ENCODE assay signal across 8 mouse cellular contexts in genomic region chrX:7648671-7649304, GRCm38 (mm10). TPM values are rescaled to one million over a fixed set of nuclear protein-coding genes. Genes with fewer than 3 reads are reported as not detected.
A peak's percentile ranks its signal among the peaks of the same experiment; 100 is the strongest.
DNase-seq lines count a peak whose midpoint lies in the region; ATAC-seq and TF ChIP-seq lines count a peak whose summit lies in the region.

No protein-coding gene starts in this region.

- peak; percentile 69 for TF ChIP-seq EP300 in stomach, postnatal 0 days (optimal IDR thresholded peaks at IDR 0.05)

- no peaks in the 10 kb centered on the region for H3K9me3 ChIP-seq in erythroblast, embryonic 14.5 days (ENCODE audit: control insufficient read depth, low read length)
- no peaks in the 10 kb centered on the region for H3K9me3 ChIP-seq in heart, embryonic 12.5 days (replicated peaks)
- H3K9me3 ChIP-seq in kidney, embryonic 16.5 days (ENCODE audit: low read length) = no peaks in the 10 kb centered on the region
- no peaks in the 10 kb centered on the region for H3K9me3 ChIP-seq in liver, embryonic 15.5 days (replicated peaks)
- no peaks in the 10 kb centered on the region for H3K9me3 ChIP-seq in neural tube, embryonic 11.5 days (ENCODE audit: control insufficient read depth, low read length)
- no peaks in the 10 kb centered on the region for H3K9me3 ChIP-seq in stomach, postnatal 0 days (ENCODE audit: control insufficient read depth, low read length)

- ATAC-seq in heart, embryonic 12.5 days (ENCODE audit: insufficient number of reproducible peaks, low FRiP score) = peak; percentile 97
- peak; percentile 98 for ATAC-seq in kidney, embryonic 16.5 days (ENCODE audit: low FRiP score, low TSS enrichment)
- ATAC-seq in liver, embryonic 15.5 days (ENCODE audit: insufficient read depth) = peak; percentile 98
- peak; percentile 96 for ATAC-seq in neural tube, embryonic 11.5 days (ENCODE audit: insufficient read depth, low FRiP score, low TSS enrichment)
- ATAC-seq in stomach, postnatal 0 days (ENCODE audit: low FRiP score, low TSS enrichment) = peak; percentile 97

- peak; percentile 92 for DNase-seq in CD4-positive, CD25-positive, alpha-beta regulatory T cell, adult 2 months (ENCODE audit: low read depth, low spot score)
- DNase-seq in brain, adult 2 months (ENCODE audit: low read depth, low spot score) = peak; percentile 92
- DNase-seq in neural tube, embryonic 11.5 days (ENCODE audit: low spot score) = peak; percentile 79
- peak; percentile 82 for DNase-seq in stomach, postnatal 0 days (ENCODE audit: low spot score)

- TF ChIP-seq CTCF in stomach, postnatal 0 days (IDR thresholded peaks at IDR 0.05; ENCODE audit: low read depth) = peak; percentile 57

- peaks cover 5% of the 10 kb centered on the region; the same call in 1 of the 2 replicates for H3K27me3 ChIP-seq in erythroblast, embryonic 14.5 days (ENCODE audit: control insufficient read depth)
- no peaks in the 10 kb centered on the region for H3K27me3 ChIP-seq in heart, embryonic 12.5 days (replicated peaks)
- H3K27me3 ChIP-seq in kidney, embryonic 16.5 days (ENCODE audit: insufficient read depth, low read length) = no peaks in the 10 kb centered on the region
- peaks cover 8% of the 10 kb centered on the region; the same call in 1 of the 2 replicates for H3K27me3 ChIP-seq in liver, embryonic 15.5 days
- H3K27me3 ChIP-seq in neural tube, embryonic 11.5 days (ENCODE audit: control insufficient read depth, insufficient read depth, low read length) = no peaks in the 10 kb centered on the region
- H3K27me3 ChIP-seq in stomach, postnatal 0 days (ENCODE audit: control insufficient read depth, insufficient read depth, low read length) = no peaks in the 10 kb centered on the region

- WGBS in heart, embryonic 12.5 days = 18% methylated on average over 25 of the region's 25 CpGs
- WGBS in kidney, embryonic 16.5 days = 20% methylated on average over 25 of the region's 25 CpGs
- WGBS in liver, embryonic 15.5 days (ENCODE audit: insufficient replicate concordance) = 15% methylated on average over 25 of the region's 25 CpGs
- 20% methylated on average over 25 of the region's 25 CpGs for WGBS in neural tube, embryonic 11.5 days
- WGBS in stomach, postnatal 0 days = 14% methylated on average over 25 of the region's 25 CpGs

- peak overlapping the region; percentile 63 for H3K4me3 ChIP-seq in erythroblast, embryonic 14.5 days (replicated peaks)
- H3K4me3 ChIP-seq in heart, embryonic 12.5 days = peak overlapping the region; percentile 59
- H3K4me3 ChIP-seq in kidney, embryonic 16.5 days (ENCODE audit: low read length) = peak overlapping the region; percentile 51
- peak overlapping the region; percentile 59 for H3K4me3 ChIP-seq in liver, embryonic 15.5 days (replicated peaks)
- peak overlapping the region; percentile 32 for H3K4me3 ChIP-seq in neural tube, embryonic 11.5 days (ENCODE audit: low read depth, low read length)
- H3K4me3 ChIP-seq in stomach, postnatal 0 days (ENCODE audit: low read depth, low read length) = peak overlapping the region; percentile 40

- no peaks in the 10 kb centered on the region for H3K36me3 ChIP-seq in erythroblast, embryonic 14.5 days (ENCODE audit: control insufficient read depth)
- H3K36me3 ChIP-seq in heart, embryonic 12.5 days = no peaks in the 10 kb centered on the region
- H3K36me3 ChIP-seq in kidney, embryonic 16.5 days (ENCODE audit: insufficient read depth, low read length) = no peaks in the 10 kb centered on the region
- no peaks in the 10 kb centered on the region for H3K36me3 ChIP-seq in liver, embryonic 15.5 days (replicated peaks)
- H3K36me3 ChIP-seq in neural tube, embryonic 11.5 days (ENCODE audit: control insufficient read depth, insufficient read depth, low read length) = no peaks in the 10 kb centered on the region
- H3K36me3 ChIP-seq in stomach, postnatal 0 days (ENCODE audit: control insufficient read depth, insufficient read depth, low read length) = no peaks in the 10 kb centered on the region

- H3K9ac ChIP-seq in heart, embryonic 12.5 days = peak overlapping the region; percentile 81
- peak overlapping the region; percentile 71 for H3K9ac ChIP-seq in kidney, embryonic 16.5 days (replicated peaks; ENCODE audit: low read length)
- peak overlapping the region; percentile 65 for H3K9ac ChIP-seq in liver, embryonic 15.5 days
- peak overlapping the region; percentile 51 for H3K9ac ChIP-seq in neural tube, embryonic 11.5 days (ENCODE audit: low read length)
- H3K9ac ChIP-seq in stomach, postnatal 0 days (ENCODE audit: low read length) = peak overlapping the region; percentile 68

- H3K4me2 ChIP-seq in heart, embryonic 12.5 days = peak overlapping the region; percentile 67
- H3K4me2 ChIP-seq in kidney, embryonic 16.5 days (replicated peaks; ENCODE audit: low read depth, low read length) = peak overlapping the region; percentile 54
- H3K4me2 ChIP-seq in liver, embryonic 15.5 days = peak overlapping the region; percentile 72
- peak overlapping the region; percentile 44 for H3K4me2 ChIP-seq in neural tube, embryonic 11.5 days (ENCODE audit: low read depth)
- peak overlapping the region; percentile 63 for H3K4me2 ChIP-seq in stomach, postnatal 0 days (replicated peaks; ENCODE audit: low read depth)

- H3K27ac ChIP-seq in heart, embryonic 12.5 days (ENCODE audit: poor library complexity, severe bottlenecking) = peak overlapping the region; percentile 76
- H3K27ac ChIP-seq in kidney, embryonic 16.5 days (ENCODE audit: low read length) = peak overlapping the region; percentile 79
- peak overlapping the region; percentile 95 for H3K27ac ChIP-seq in liver, embryonic 15.5 days (replicated peaks)
- 0 out of 2 replicates have a peak overlapping the region, but pooled peaks have one; percentile 39 for H3K27ac ChIP-seq in neural tube, embryonic 11.5 days (ENCODE audit: low read depth, low read length)
- H3K27ac ChIP-seq in stomach, postnatal 0 days (replicated peaks) = peak overlapping the region; percentile 81

- peaks cover 22% of the 10 kb centered on the region for H3K4me1 ChIP-seq in erythroblast, embryonic 14.5 days (ENCODE audit: control insufficient read depth)
- 0 out of 2 replicates have a peak, but pooled peaks cover 3% of the 10 kb centered on the region for H3K4me1 ChIP-seq in heart, embryonic 12.5 days (replicated peaks)
- H3K4me1 ChIP-seq in kidney, embryonic 16.5 days (ENCODE audit: insufficient read depth, low read length) = no peaks in the 10 kb centered on the region
- peaks cover 15% of the 10 kb centered on the region for H3K4me1 ChIP-seq in liver, embryonic 15.5 days (replicated peaks)
- no peaks in the 10 kb centered on the region for H3K4me1 ChIP-seq in neural tube, embryonic 11.5 days (ENCODE audit: control insufficient read depth, insufficient read depth, low read length)
- H3K4me1 ChIP-seq in stomach, postnatal 0 days (replicated peaks; ENCODE audit: control insufficient read depth, insufficient read depth) = no peaks in the 10 kb centered on the region

RNA-seq across cellular contexts. Expression of gene Prickle3, which starts 8.3 kb away (rescaled TPM):
- 0.03 TPM in 2 replicates for polyA plus RNA-seq in erythroblast, embryonic 14.5 days (2012)
- 6.6 and 6.8 TPM in 2 replicates for polyA plus RNA-seq in heart, embryonic 12.5 days (2016; fragmentation: Nextera tagmentation; extraction: Ambion mirVana)
- 14.1 and 14.7 TPM in 2 replicates for polyA plus RNA-seq in kidney, embryonic 16.5 days (2015; fragmentation: Nextera tagmentation; extraction: Ambion mirVana)
- polyA plus RNA-seq in liver, embryonic 15.5 days (2015; fragmentation: Nextera tagmentation; extraction: Ambion mirVana) = 1.1 and 1.5 TPM in 2 replicates
- 2.4 and 3.1 TPM in 2 replicates for polyA plus RNA-seq in neural tube, embryonic 11.5 days (2014; fragmentation: Nextera tagmentation; extraction: Ambion mirVana)
- 8.5 and 9.7 TPM in 2 replicates for polyA plus RNA-seq in stomach, postnatal 0 days (2015; fragmentation: Nextera tagmentation; extraction: Ambion mirVana)

RNA-seq across cellular contexts. Expression of gene Syp, which starts 10.5 kb away (rescaled TPM):
- 0.04 and 0.08 TPM in 2 replicates for polyA plus RNA-seq in erythroblast, embryonic 14.5 days (2012)
- 0.63 and 0.94 TPM in 2 replicates for polyA plus RNA-seq in heart, embryonic 12.5 days (2016; fragmentation: Nextera tagmentation; extraction: Ambion mirVana)
- polyA plus RNA-seq in kidney, embryonic 16.5 days (2015; fragmentation: Nextera tagmentation; extraction: Ambion mirVana) = 3.1 and 3.6 TPM in 2 replicates
- 0.33 and 0.36 TPM in 2 replicates for polyA plus RNA-seq in liver, embryonic 15.5 days (2015; fragmentation: Nextera tagmentation; extraction: Ambion mirVana)
- polyA plus RNA-seq in neural tube, embryonic 11.5 days (2014; fragmentation: Nextera tagmentation; extraction: Ambion mirVana) = 15.5 and 18.6 TPM in 2 replicates
- 6.5 and 6.8 TPM in 2 replicates for polyA plus RNA-seq in stomach, postnatal 0 days (2015; fragmentation: Nextera tagmentation; extraction: Ambion mirVana)

RNA-seq across cellular contexts. Expression of gene Plp2, which starts 22.4 kb away (rescaled TPM):
- polyA plus RNA-seq in erythroblast, embryonic 14.5 days (2012) = 0.28 and 1.5 TPM in 2 replicates
- polyA plus RNA-seq in heart, embryonic 12.5 days (2016; fragmentation: Nextera tagmentation; extraction: Ambion mirVana) = 147 and 155 TPM in 2 replicates
- 170 and 179 TPM in 2 replicates for polyA plus RNA-seq in kidney, embryonic 16.5 days (2015; fragmentation: Nextera tagmentation; extraction: Ambion mirVana)
- polyA plus RNA-seq in liver, embryonic 15.5 days (2015; fragmentation: Nextera tagmentation; extraction: Ambion mirVana) = 27.5 and 28.8 TPM in 2 replicates
- polyA plus RNA-seq in neural tube, embryonic 11.5 days (2014; fragmentation: Nextera tagmentation; extraction: Ambion mirVana) = 43.3 and 49.4 TPM in 2 replicates
- 262 and 271 TPM in 2 replicates for polyA plus RNA-seq in stomach, postnatal 0 days (2015; fragmentation: Nextera tagmentation; extraction: Ambion mirVana)

RNA-seq across cellular contexts. Expression of gene Magix, which starts 32.3 kb away (rescaled TPM):
- polyA plus RNA-seq in erythroblast, embryonic 14.5 days (2012) = not detected in 2 replicates
- polyA plus RNA-seq in heart, embryonic 12.5 days (2016; fragmentation: Nextera tagmentation; extraction: Ambion mirVana) = 0.18 TPM in 2 replicates
- 0.91 and 1.4 TPM in 2 replicates for polyA plus RNA-seq in kidney, embryonic 16.5 days (2015; fragmentation: Nextera tagmentation; extraction: Ambion mirVana)
- 0.09 and 0.12 TPM in 2 replicates for polyA plus RNA-seq in liver, embryonic 15.5 days (2015; fragmentation: Nextera tagmentation; extraction: Ambion mirVana)
- polyA plus RNA-seq in neural tube, embryonic 11.5 days (2014; fragmentation: Nextera tagmentation; extraction: Ambion mirVana) = not detected in 2 replicates
- polyA plus RNA-seq in stomach, postnatal 0 days (2015; fragmentation: Nextera tagmentation; extraction: Ambion mirVana) = 0.95 and 1.3 TPM in 2 replicates

RNA-seq across cellular contexts. Expression of gene Cacna1f, which starts 41.9 kb away (rescaled TPM):
- 0.01 TPM in 1 of 2 replicates, not detected in the other for polyA plus RNA-seq in erythroblast, embryonic 14.5 days (2012)
- polyA plus RNA-seq in heart, embryonic 12.5 days (2016; fragmentation: Nextera tagmentation; extraction: Ambion mirVana) = not detected in 2 replicates
- polyA plus RNA-seq in kidney, embryonic 16.5 days (2015; fragmentation: Nextera tagmentation; extraction: Ambion mirVana) = 0.04 and 0.09 TPM in 2 replicates
- 0.07 and 0.09 TPM in 2 replicates for polyA plus RNA-seq in liver, embryonic 15.5 days (2015; fragmentation: Nextera tagmentation; extraction: Ambion mirVana)
- polyA plus RNA-seq in neural tube, embryonic 11.5 days (2014; fragmentation: Nextera tagmentation; extraction: Ambion mirVana) = not detected in 2 replicates
- not detected in 2 replicates for polyA plus RNA-seq in stomach, postnatal 0 days (2015; fragmentation: Nextera tagmentation; extraction: Ambion mirVana)

Comparison
In these comparisons a context has a peak if more than half of its experiments do, and no peak if none do; other contexts are left out.
1. Peak in every context shown above with its lines: DNase-seq, ATAC-seq, H3K4me3 ChIP-seq and H3K27ac ChIP-seq.
2. H3K27ac ChIP-seq: peak in every context shown above with its lines; median percentile 95 in liver, embryonic 15.5 days; 81 in stomach, postnatal 0 days; 79 in kidney, embryonic 16.5 days; 76 in heart, embryonic 12.5 days; 39 in neural tube, embryonic 11.5 days.
3. RNA of gene Plp2, which starts 22.4 kb away (polyA plus RNA-seq): 262 to 271 TPM in stomach, postnatal 0 days, 170 to 179 TPM in kidney, embryonic 16.5 days, 147 to 155 TPM in heart, embryonic 12.5 days, 43.3 to 49.4 TPM in neural tube, embryonic 11.5 days and 27.5 to 28.8 TPM in liver, embryonic 15.5 days; 0.28 to 1.5 TPM in erythroblast, embryonic 14.5 days; every median in the first group is over 10 times any median in the second.